Mouse (Mus musculus): Measurements from ENCODE around the gene Larp6.

Larp6 gene

GRCm38 (mm10) chr9:60712771-60713541, at the start of gene Larp6:
Gene Larp6 (plus strand): TSS chr9:60712989.
- DNase-seq (ENCODE audit: low read depth, low spot score), result peak; percentile 40

DNA sequence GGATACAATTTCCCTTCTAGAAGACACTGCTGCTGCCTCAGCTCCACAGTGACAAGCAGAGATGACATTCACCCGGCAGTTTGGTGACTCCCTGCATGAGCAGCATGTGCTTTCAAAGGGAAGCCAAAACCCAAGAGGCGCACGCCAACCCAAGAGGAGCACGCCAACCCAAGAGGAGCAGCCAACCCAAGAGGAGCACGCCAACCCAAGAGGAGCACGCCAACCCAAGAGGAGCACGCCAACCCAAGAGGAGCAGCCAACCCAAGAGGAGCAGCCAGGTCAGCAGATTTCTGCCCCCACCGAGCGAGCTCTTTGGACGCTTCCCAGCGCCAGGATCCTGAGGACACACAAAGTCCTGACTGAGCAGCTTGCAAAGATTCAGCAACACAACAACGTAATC, 48.4 kb upstream of the Larp6 start:
- DNase-seq (ENCODE audit: low read depth, low spot score), result no peak

DNA sequence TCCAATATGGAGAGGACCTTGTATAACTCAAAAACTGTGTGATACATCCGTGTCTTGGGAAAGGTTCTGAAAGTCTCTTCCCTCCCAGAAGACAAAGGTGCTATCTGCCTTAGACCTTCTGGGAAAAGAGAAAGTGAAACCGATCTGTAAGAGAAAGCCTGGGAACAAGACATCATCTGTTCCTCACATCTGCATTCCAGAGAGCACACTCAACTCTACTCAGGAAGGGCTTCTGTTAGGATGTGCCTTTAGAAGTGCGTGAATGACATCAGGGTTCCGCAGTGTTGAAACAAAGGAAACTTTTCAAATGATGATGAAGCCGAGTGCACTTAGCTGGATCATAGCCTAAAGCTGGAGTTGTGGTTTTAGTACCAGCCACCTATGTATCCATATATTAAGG, 47.9 kb upstream of the Larp6 start:
- DNase-seq (ENCODE audit: low read depth, low spot score), result no peak

DNA sequence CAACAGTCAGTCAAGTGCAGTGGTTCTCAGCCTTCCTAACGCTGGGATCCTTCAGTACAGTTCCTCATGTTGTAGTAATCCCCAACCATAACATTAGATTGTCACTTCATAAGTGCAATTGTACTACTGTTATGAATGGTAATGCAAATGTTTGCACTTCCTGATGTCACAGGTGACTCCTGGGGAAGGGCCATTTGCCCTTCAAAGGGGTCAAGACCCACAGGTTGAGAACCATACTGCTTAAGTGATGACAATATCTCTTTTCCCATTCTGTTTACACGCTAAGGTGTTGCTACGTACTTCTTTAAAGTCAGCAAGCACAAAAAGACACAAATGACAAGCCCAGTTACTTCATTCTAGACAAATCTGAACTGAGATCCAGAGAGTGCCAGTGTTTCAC, 47.3 kb upstream of the Larp6 start:
- DNase-seq (ENCODE audit: low read depth, low spot score), result no peak

DNA sequence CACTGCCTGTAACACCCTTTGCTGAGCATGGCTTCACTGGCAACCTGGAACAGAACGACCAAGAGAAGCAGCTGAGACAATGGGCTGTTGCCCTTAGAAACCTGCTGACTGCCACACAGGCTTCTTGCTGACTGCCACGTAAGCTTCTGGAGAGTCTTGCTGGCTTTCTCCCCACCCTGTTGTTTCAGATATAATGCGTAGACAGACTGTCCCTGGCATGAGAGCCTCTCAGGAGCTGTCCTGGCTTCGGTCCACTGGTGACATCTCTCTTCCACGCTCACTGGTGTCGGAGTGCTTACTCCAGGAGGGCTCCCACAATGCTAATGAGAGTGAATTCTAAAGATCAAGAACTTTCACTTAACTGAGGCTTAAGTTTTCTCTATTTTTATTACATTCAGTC, 43.9 kb upstream of the Larp6 start:
- no peak for DNase-seq (ENCODE audit: low read depth, low spot score)

- DNase-seq (ENCODE audit: low read depth, low spot score), result no peak
Observed at GRCm38 (mm10) chr9:60672568-60672967, 40.2 kb upstream of the Larp6 start.

DNA sequence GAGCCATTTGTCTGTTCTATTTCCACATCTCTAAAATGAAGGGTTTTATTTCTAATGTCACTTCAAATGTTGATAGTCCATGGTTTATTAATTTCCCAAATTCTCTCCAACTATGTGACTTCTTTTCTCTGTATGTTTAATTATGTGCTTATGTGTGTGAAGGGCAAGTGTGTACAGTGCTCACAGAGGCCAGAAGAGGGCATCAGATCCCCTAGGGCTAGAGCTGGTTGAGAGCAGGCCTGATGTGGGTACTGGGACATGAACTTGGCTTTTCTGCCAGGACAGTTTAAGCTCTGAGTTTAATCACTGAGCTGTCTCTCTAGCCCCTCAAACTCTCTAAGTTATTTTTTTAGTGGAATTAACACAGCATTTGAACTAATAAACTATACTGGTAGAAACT, 38.0 kb upstream of the Larp6 start:
- no peak for DNase-seq (ENCODE audit: low read depth, low spot score)

- DNase-seq (ENCODE audit: low read depth, low spot score), result no peak
Observed at GRCm38 (mm10) chr9:60676429-60676828, 36.4 kb upstream of the Larp6 start.

DNA sequence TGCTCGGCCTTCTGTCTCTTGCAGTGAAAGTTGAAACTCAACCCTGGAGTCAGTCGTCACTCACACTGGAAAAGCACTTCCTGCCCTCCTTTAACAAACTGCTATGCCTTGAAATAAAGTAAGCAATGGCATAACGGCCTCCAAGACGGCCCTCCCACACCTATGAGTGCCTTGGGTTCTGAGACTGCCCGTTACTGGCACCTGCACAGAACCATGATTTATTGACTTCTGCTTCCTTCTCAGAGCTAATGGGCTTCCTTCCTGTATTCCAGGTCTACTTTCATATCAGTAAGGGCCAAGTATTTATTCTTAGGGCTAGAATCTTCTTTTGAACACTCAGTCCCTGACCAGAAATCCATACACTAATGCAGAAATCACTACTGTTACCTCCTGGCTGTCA, 33.9 kb upstream of the Larp6 start:
- no peak for DNase-seq (ENCODE audit: low read depth, low spot score)

GRCm38 (mm10) chr9:60681005-60681404, 31.8 kb upstream of the Larp6 start:
- DNase-seq (ENCODE audit: low read depth, low spot score), result peak; percentile 39

DNA sequence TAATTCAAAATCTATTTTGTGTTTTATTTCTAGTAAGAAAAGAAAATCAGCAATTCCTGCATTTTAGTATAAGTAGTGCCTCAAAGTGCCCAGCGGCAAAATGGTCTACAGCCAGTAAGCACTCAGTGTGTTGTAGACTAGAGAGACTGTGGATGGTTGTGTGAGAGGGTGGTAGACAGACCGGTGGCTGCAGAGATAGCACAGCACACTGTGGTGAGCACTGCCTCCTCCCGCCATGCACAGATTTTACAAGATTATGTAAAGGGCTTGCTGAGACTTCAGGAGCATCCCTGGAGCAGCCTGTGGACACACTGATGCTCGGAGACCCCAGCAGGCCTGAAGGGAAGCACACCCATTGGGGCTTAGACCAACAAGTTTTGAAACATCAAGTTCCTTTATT, 30.0 kb upstream of the Larp6 start:
- DNase-seq (ENCODE audit: low read depth, low spot score), result no peak

GRCm38 (mm10) chr9:60687415-60687814, 25.4 kb upstream of the Larp6 start:
- DNase-seq (ENCODE audit: low read depth, low spot score), result peak; percentile 40

DNA sequence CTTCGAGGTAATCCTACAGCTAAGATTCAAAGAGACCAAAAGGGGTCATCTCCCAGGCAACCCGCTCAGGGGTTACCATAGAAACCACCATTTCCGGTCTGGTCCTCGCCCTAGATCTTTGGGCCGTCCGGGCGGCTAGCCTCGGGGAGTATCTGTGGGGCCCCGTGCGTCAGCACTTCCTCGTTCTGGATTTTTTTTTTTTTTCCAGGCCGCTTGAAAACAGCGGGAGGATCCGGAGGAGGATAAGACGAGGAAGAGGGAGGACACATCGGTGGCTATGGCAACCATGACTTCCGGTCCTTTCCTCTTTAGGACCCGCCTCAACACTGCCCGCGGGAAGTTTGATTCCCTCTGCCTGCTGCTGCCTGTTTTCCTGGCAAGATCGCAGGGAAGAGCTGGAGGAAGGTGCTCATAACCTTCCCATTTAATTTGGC, 24.9 kb upstream of the Larp6 start, which contains the start of gene Lrrc49:
TSS of gene Lrrc49 (minus strand) at position 268 of the 434 bp plus-strand sequence.
- peak; percentile 95 for DNase-seq (ENCODE audit: low read depth, low spot score)

DNA sequence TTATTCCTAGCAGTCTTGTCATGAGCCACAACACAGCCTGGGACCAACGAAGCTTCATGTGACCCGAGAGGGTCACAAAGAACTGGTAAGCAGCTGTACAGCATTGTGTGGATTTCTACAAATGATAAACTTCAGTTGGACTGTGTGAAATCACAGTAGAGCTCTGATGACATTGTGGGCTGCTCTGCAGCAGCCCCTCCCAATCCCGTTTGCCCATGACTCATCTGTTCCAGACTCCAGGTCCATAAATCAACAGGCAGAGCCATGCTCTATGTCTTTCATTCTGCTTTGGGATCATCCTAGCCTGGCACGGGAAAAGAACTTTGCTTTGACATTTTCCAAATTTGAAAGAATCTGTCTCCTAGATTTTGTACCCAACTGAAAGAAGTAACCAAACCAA, 20.2 kb upstream of the Larp6 start:
- no peak for DNase-seq (ENCODE audit: low read depth, low spot score)

DNA sequence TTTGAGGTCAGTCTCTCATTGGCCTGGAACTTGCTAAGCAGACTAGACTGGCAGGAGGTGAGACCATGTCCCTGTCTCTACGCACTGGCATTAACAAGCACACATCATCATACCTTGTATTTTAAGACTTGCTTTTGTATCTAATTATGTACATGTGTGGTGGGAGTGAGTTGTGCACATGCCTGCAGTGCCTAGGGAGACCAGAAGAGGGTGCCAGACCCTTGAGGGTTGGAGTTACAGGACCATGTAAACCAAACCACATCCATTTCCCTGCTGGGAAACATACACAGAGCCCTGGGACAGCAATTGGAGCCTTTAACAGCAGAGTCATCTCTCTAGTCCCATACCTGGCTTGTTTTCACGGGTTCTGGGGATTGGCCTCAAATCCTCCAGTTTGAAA, 18.8 kb upstream of the Larp6 start:
- DNase-seq (ENCODE audit: low read depth, low spot score), result peak; percentile 75

DNA sequence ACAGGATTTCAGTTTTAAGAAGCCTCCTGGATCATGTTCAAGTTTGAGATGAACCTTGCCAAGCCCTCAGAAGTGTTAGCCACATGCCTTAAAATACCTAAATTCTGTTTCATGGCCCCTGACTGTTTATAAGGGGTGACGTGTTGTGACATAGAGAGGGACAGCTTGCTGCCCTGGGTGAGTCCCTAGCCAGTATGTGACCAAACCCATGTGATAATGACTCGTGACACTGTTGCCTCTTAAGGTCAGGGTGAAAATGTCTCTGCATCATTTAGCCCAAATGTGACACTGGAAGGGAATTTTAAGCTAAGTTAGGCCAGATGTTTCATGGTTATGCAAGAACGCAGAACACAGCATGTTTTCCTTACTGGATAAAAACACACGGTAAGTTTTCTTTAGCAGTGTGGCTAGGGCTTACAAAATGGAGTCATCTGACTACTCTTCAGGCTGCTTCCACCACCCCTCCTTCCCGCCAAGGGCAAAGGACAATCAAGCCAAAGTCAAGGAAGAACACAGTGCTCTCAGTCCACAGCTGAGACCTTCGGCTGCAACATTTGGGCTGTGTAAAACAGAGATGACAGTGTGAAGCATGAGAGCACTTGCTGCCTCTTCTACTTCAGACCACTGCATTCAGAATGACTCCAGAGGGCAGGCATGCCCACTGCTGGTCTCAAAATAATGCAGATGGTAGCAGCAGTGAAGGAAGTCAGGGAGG, 16.4 kb upstream of the Larp6 start:
- no peak for DNase-seq (ENCODE audit: low read depth, low spot score)

- DNase-seq (ENCODE audit: low read depth, low spot score), result no peak
Observed at GRCm38 (mm10) chr9:60699581-60700231, 13.1 kb upstream of the Larp6 start.

DNA sequence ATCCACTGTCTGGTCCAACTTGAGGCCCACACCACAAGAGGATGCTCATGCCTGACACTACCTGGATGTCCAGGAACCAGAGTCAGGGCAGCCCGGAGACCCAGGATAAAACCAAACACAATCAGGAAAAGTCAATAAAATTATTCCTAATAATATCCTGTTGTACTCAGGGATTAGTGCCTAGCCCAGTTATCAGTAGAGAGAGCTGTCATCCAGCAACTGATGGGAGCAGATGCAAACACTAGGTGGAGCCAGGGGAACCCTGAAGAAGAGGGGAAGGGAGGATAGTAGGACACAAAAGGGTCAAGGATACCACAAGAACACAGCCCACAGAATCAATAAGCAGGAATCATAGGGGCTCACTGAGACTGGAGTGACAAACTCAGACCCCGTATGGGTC, 5.2 kb upstream of the Larp6 start:
- no peak for DNase-seq (ENCODE audit: low read depth, low spot score)

DNA sequence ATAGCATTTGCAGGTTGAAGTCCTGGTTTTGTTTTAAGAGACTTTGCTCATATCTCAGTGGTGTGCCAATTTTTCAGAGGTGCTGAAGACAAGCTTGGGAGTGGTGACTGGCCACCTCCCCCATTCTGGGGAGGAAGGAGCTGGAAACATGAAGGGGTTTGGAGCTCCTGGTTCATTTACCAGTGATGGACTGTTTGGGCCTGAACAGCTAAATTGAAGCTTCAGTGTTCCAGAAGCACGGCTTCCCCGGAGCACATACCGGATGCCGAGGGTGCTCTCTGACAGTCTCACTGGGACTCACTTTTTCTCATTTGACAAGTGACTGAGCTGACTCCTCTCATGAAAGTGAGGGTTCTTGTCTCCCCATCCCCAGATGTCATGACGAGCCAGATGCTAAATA, 4.2 kb upstream of the Larp6 start:
- DNase-seq (ENCODE audit: low read depth, low spot score), result no peak

- DNase-seq (ENCODE audit: low read depth, low spot score), result no peak
Observed at GRCm38 (mm10) chr9:60709721-60710120, 3.1 kb upstream of the Larp6 start.

- no peak for DNase-seq (ENCODE audit: low read depth, low spot score)
Observed at GRCm38 (mm10) chr9:60712011-60712410, 778 bp upstream of the Larp6 start.

DNA sequence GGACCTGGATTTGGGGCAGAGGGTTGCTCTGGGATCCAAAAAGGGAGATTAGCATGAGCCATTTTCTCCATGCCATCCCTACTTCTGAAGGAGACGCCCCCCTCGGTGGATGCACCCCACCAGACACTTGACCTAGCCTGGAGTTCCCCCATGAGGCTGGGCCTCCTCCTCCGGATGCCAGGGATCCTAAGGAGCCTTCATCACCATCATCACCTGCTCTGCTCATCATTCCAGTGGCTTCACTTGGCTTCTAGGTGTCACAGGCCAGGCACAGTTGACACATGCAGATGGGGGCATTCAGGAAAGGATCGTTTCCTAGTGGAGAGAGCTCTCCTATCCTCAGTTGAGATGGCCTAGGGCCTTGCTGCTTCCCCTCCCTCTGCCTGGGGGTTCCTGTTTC, 827 bp downstream of the Larp6 start:
- DNase-seq (ENCODE audit: low read depth, low spot score), result no peak

GRCm38 (mm10) chr9:60714191-60714590, 1.4 kb downstream of the Larp6 start:
- no peak for DNase-seq (ENCODE audit: low read depth, low spot score)
